Mouse (Mus musculus) CH12.LX (cell line): ENCODE data around the gene Cdsn. TPM values are rescaled to one million over a fixed set of nuclear protein-coding genes. Genes with fewer than 3 reads are reported as not detected.

ENCODE experiments used
- DNase-seq: peaks from one replicate; pipeline ENCODE4 v3.0.0-alpha.2; 2013; ENCODE audit errors: extremely low read depth
- H3K27ac ChIP-seq: 2 replicates; pipeline ENCODE4 v1.5.1; 2012; ENCODE audit warnings: low read depth, mild to moderate bottlenecking, control low read depth, moderate library complexity; ENCODE audit not compliant: insufficient read depth
- H3K27me3 ChIP-seq: replicated peaks from 2 replicates; pipeline ENCODE3; 2012; ENCODE audit warnings: inconsistent platforms
- H3K36me3 ChIP-seq, 2 experiments: replicated peaks in 1 of 2; 2 replicates each; pipeline versions ENCODE3 to v1.6.1; 2012; ENCODE audit warnings: inconsistent platforms in 1 of 2, low read length in 1 of 2, mild to moderate bottlenecking in 1 of 2, mixed read lengths in 1 of 2, moderate library complexity in 1 of 2; ENCODE audit not compliant: control insufficient read depth in 1 of 2, insufficient read depth in 1 of 2
- H3K4me1 ChIP-seq, 2 experiments: 2 replicates each; pipeline ENCODE4 v1.6.1; 2012; ENCODE audit warnings: inconsistent platforms in 1 of 2, moderate library complexity in 1 of 2; ENCODE audit not compliant: insufficient read depth in 2 of 2, control insufficient read depth in 1 of 2
- H3K4me2 ChIP-seq: 2 replicates; pipeline ENCODE4 v1.6.1; 2012; ENCODE audit warnings: low read depth, mild to moderate bottlenecking, control low read depth; ENCODE audit not compliant: poor library complexity, insufficient read depth, severe bottlenecking
- H3K4me3 ChIP-seq, 3 experiments: fragments of 150-350 bp in 1 of 3; sonication (generic) in 1 of 3; replicated peaks in 1 of 3; 2 replicates each; pipeline versions ENCODE3 to v1.5.1; 2011 to 2012; ENCODE audit warnings: low read depth in 2 of 3, low read length in 2 of 3, mild to moderate bottlenecking in 2 of 3, moderate library complexity in 2 of 3, control low read depth in 1 of 3, improper control_type of control experiment in 1 of 3, inconsistent platforms in 1 of 3, mixed read lengths in 1 of 3; ENCODE audit not compliant: poor library complexity in 1 of 3
- H3K79me2 ChIP-seq: replicated peaks from 2 replicates; pipeline ENCODE4 v1.6.1; 2012; ENCODE audit warnings: mild to moderate bottlenecking, moderate library complexity; ENCODE audit not compliant: control insufficient read depth, poor library complexity, insufficient read depth, severe bottlenecking; ENCODE audit errors: extremely low read depth
- H3K9ac ChIP-seq: 2 replicates; pipeline ENCODE4 v1.6.1; 2012; ENCODE audit warnings: low read depth, mild to moderate bottlenecking, control low read depth, moderate library complexity; ENCODE audit not compliant: insufficient read depth
- H3K9me3 ChIP-seq: replicated peaks from 2 replicates; pipeline ENCODE3; 2012; ENCODE audit warnings: low read length, inconsistent platforms, mixed read lengths
- CHD2 ChIP-seq: IDR thresholded peaks from 2 replicates; pipeline ENCODE4 v1.6.1; 2011; ENCODE audit warnings: low read length, improper control_type of control experiment
- CTCF ChIP-seq, 2 experiments: IDR thresholded peaks in 1 of 2; conservative IDR thresholded peaks in 1 of 2; 2 replicates each; pipeline ENCODE4 v1.5.1; 2011 to 2012; ENCODE audit warnings: low read depth in 2 of 2, low read length in 2 of 2, improper control_type of control experiment in 1 of 2, inconsistent platforms in 1 of 2, mild to moderate bottlenecking in 1 of 2, moderate library complexity in 1 of 2
- ELF1 ChIP-seq: IDR thresholded peaks from 2 replicates; pipeline ENCODE4 v1.6.1; 2014; ENCODE audit warnings: low read depth, mild to moderate bottlenecking, inconsistent platforms, low read length, improper control_type of control experiment
- EP300 ChIP-seq: IDR thresholded peaks from 2 replicates; pipeline ENCODE4 v1.6.1; 2011; ENCODE audit warnings: low read length, improper control_type of control experiment
- GABPA ChIP-seq: IDR thresholded peaks from 2 replicates; pipeline ENCODE4 v1.6.1; 2012; ENCODE audit warnings: low read depth, low read length, improper control_type of control experiment, inconsistent platforms; ENCODE audit not compliant: insufficient replicate concordance
- IRF4 ChIP-seq: IDR thresholded peaks from 2 replicates; pipeline ENCODE4 v1.6.1; 2014; ENCODE audit warnings: low read depth, mild to moderate bottlenecking, inconsistent platforms, low read length, improper control_type of control experiment
- JUN ChIP-seq: IDR thresholded peaks from 2 replicates; pipeline ENCODE4 v1.6.1; 2011; ENCODE audit warnings: low read depth, mild to moderate bottlenecking, low read length, improper control_type of control experiment, moderate library complexity; ENCODE audit not compliant: insufficient read depth
- MEF2A ChIP-seq: IDR thresholded peaks from 2 replicates; pipeline ENCODE4 v1.6.1; 2014; ENCODE audit warnings: low read depth, mild to moderate bottlenecking, inconsistent platforms, low read length, improper control_type of control experiment, borderline replicate concordance
- NRF1 ChIP-seq: IDR thresholded peaks from 2 replicates; pipeline ENCODE4 v1.6.1; 2014; ENCODE audit warnings: low read depth, mild to moderate bottlenecking, inconsistent platforms, low read length, improper control_type of control experiment, moderate library complexity
- PAX5 ChIP-seq: IDR thresholded peaks from 2 replicates; pipeline ENCODE4 v1.6.1; 2012; ENCODE audit warnings: low read length, inconsistent platforms, mixed read lengths
- POLR2A ChIP-seq: IDR thresholded peaks from 2 replicates; pipeline ENCODE4 v1.6.1; 2011; ENCODE audit warnings: low read depth, mild to moderate bottlenecking, improper control_type of control experiment, low read length
- SIN3A ChIP-seq: IDR thresholded peaks from 2 replicates; pipeline ENCODE4 v1.6.1; 2012; ENCODE audit warnings: low read length, improper control_type of control experiment, inconsistent platforms
- TCF12 ChIP-seq: IDR thresholded peaks from 2 replicates; pipeline ENCODE4 v1.6.1; 2014; ENCODE audit warnings: low read depth, mild to moderate bottlenecking, inconsistent platforms, low read length, improper control_type of control experiment
- USF2 ChIP-seq: conservative IDR thresholded peaks from 2 replicates; pipeline ENCODE4 v1.6.1; 2011; ENCODE audit warnings: low read depth, low read length, improper control_type of control experiment
- ZKSCAN1 ChIP-seq: IDR thresholded peaks from 2 replicates; pipeline ENCODE4 v1.6.1; 2012; ENCODE audit warnings: low read depth, inconsistent platforms, low read length, improper control_type of control experiment, borderline replicate concordance
- ZMIZ1 ChIP-seq: IDR thresholded peaks from 2 replicates; pipeline ENCODE4 v1.6.1; 2012; ENCODE audit warnings: low read depth, mild to moderate bottlenecking, inconsistent platforms, low read length, improper control_type of control experiment
- dilution Hi-C: fragments of 300-500 bp; cut with MboI; formaldehyde crosslinking; loops from 2 replicates; pipeline ENCODE4 v1.14.3; 2020; ENCODE audit warnings: low sequenced_read_pairs; ENCODE audit not compliant: extremely low pct_unique_long_range_greater_than_20kb, extremely low pct_ligation_motif_present
- in situ Hi-C: fragments of 300-500 bp; cut with MboI; formaldehyde crosslinking; loops from 3 replicates; pipeline ENCODE4 v1.14.3; 2019; ENCODE audit warnings: low sequenced_read_pairs, low pct_ligation_motif_present, low pct_unique_long_range_greater_than_20kb, mixed read lengths
- polyA plus RNA-seq: library from polyadenylated mRNA; unstranded; fragments of >175 nt; gene quantifications from 2 replicates; pipeline ENCODE4 v1.2.1, GENCODE M21; 2012; ENCODE audit warnings: low read depth; ENCODE audit not compliant: insufficient read length
- total RNA-seq, 2 experiments: library from RNA; depleted of rRNA; stranded (reverse); fragments of 300-350 nt in 1 of 2; fragments of >200 nt in 1 of 2; gene quantifications; 2 replicates each; pipeline ENCODE4 v1.2.3; 2012 to 2014

The Cdsn gene
- total and polyA plus RNA-seq, 3 experiments = 0.17 to 1.4 (median 0.76) TPM

- H3K9ac ChIP-seq = no peak overlapping the region
- in situ Hi-C loops (no loop called here), dilution Hi-C loops (no loop called here)
- H3K36me3 ChIP-seq = no peaks in the 10 kb centered on the region
- TF ChIP-seq NRF1 = no peak
- TF ChIP-seq CHD2 = no peak
- TF ChIP-seq TCF12 = no peak
- TF ChIP-seq POLR2A = no peak
- TF ChIP-seq JUN = no peak
- no peak for TF ChIP-seq EP300
- TF ChIP-seq ZKSCAN1 = no peak
- H3K4me2 ChIP-seq = no peak overlapping the region
- H3K9me3 ChIP-seq = no peaks in the 10 kb centered on the region
- H3K4me1 ChIP-seq = peaks cover 0 to 17% of the 10 kb centered on the region in 2 experiments; a peak in 2 of 4 replicates
- H3K4me3 ChIP-seq = no peak overlapping the region
- no peaks in the 10 kb centered on the region for H3K79me2 ChIP-seq
- DNase-seq = no peak
- H3K27me3 ChIP-seq = peaks cover 7% of the 10 kb centered on the region
- no peak overlapping the region for H3K27ac ChIP-seq
These were observed 47.1 kb upstream of the Cdsn start for GRCm38 (mm10) chr17:35504628-35505481.

GRCm38 (mm10) chr17:35505776-35506175 lies 46.2 kb upstream of the Cdsn start, which contains the start of gene Pou5f1:
TSS of gene Pou5f1 (plus strand) at chr17:35506018.
- H3K9ac ChIP-seq = no peak within 1 kb of the TSS
- no peak for TF ChIP-seq MEF2A
- TF ChIP-seq GABPA = no peak
- TF ChIP-seq CHD2 = no peak
- TF ChIP-seq USF2 = no peak
- TF ChIP-seq ZMIZ1 = no peak
- H3K4me3 ChIP-seq = no peak within 1 kb of the TSS
- in situ Hi-C loops (no loop called here), dilution Hi-C loops (no loop called here)
- H3K9me3 ChIP-seq = no peaks in the 10 kb centered on the region
- no peaks in the 10 kb centered on the region for H3K36me3 ChIP-seq
- no peak within 1 kb of the TSS for H3K27ac ChIP-seq
- H3K4me2 ChIP-seq = no peak within 1 kb of the TSS
- H3K27me3 ChIP-seq = peaks cover 4% of the 10 kb centered on the region
- DNase-seq = no peak
- peaks cover 0 to 18% of the 10 kb centered on the region in 2 experiments; a peak in 2 of 4 replicates for H3K4me1 ChIP-seq
- H3K79me2 ChIP-seq = no peaks in the 10 kb centered on the region

DNA sequence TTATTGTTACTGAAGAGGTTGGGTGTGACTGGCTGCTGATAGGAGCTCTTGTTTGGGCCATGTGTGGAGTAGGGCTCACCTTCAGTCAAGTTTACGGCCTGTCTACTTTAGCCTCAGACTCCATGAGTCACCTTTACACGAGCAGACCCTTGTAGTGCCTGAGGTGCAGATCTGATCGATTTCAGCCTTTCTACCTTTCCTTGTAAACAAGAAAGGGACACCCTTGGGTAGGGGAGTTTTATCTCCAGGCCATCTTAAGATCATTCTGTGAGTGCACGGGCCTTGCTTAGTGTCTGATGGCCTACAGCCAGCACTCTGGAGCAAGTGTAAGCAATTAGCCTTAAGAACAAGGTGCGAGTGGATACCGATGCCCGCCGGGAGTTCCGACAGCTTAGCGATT lies 45.0 kb upstream of the Cdsn start:
- Histone ChIP-seq H3K4me1 (peaks cover 0 to 18% of the 10 kb centered on the region in 2 experiments; a peak in 2 of 4 replicates), H3K4me2 (no peak overlapping the region), H3K27me3 (peaks cover 4% of the 10 kb centered on the region), H3K9ac (no peak overlapping the region), H3K36me3 (peaks cover 0 to 2% of the 10 kb centered on the region in 2 experiments), H3K4me3 (no peak overlapping the region), H3K27ac (no peak overlapping the region), H3K9me3 (no peaks in the 10 kb centered on the region), H3K79me2 (no peaks in the 10 kb centered on the region)
- in situ Hi-C loops = no loop called here
- TF ChIP-seq IRF4 (no peak), CTCF (conservative IDR thresholded peaks at IDR 0.05 in 1 of 2, IDR thresholded peaks at IDR 0.05 in 1 of 2; ENCODE audit: low read depth in 2 of 2, low read length in 2 of 2) (no peak), PAX5 (no peak), SIN3A (no peak), TCF12 (no peak), JUN (no peak), ELF1 (no peak), NRF1 (no peak)
- no peak for DNase-seq
- dilution Hi-C loops = no loop called here
